Mouse (Mus musculus): ENCODE measurements at regions not wholly inside any gene's neighbourhood (a gene's known extent, or its start where the extent isn't known, plus 50 kb on each side); places are given as distances from the start of the nearest gene placed in this dataset.

- no peak overlapping the region for H3K4me2 ChIP-seq
- H3K36me3 ChIP-seq = no peaks in the 10 kb centered on the region
- H3K4me1 ChIP-seq (replicated peaks) = peaks cover 7% of the 10 kb centered on the region; the same call in 1 of the 2 replicates
- no peak overlapping the region for H3K4me3 ChIP-seq
- no peak for ATAC-seq (ENCODE audit: insufficient number of reproducible peaks, low FRiP score)
- H3K27ac ChIP-seq (ENCODE audit: poor library complexity, severe bottlenecking) = no peak overlapping the region
- H3K27me3 ChIP-seq (replicated peaks) = no peaks in the 10 kb centered on the region
- WGBS = 86% methylated on average over 9 of the region's 9 CpGs
- no peaks in the 10 kb centered on the region for H3K9me3 ChIP-seq (replicated peaks)
- no peak overlapping the region for H3K9ac ChIP-seq
Measured at GRCm38 (mm10) chr11:110814732-110815131, 153.1 kb upstream of the Kcnj16 start.

- WGBS = 62% methylated on average over 7 of the region's 7 CpGs
- Histone ChIP-seq H3K4me3 (no peak overlapping the region), H3K4me1 (replicated peaks) (peaks cover 7% of the 10 kb centered on the region; the same call in 1 of the 2 replicates), H3K27ac (ENCODE audit: poor library complexity, severe bottlenecking) (no peak overlapping the region), H3K4me2 (no peak overlapping the region), H3K27me3 (replicated peaks) (no peaks in the 10 kb centered on the region), H3K9ac (no peak overlapping the region), H3K9me3 (replicated peaks) (no peaks in the 10 kb centered on the region), H3K36me3 (no peaks in the 10 kb centered on the region)
- no peak for ATAC-seq (ENCODE audit: insufficient number of reproducible peaks, low FRiP score)
Measured at GRCm38 (mm10) chr11:110815206-110815605, 152.6 kb upstream of the Kcnj16 start.

GRCm38 (mm10) chr11:110828584-110828983, 139.2 kb upstream of the Kcnj16 start:
- no peak overlapping the region for H3K9ac ChIP-seq
- no peak for ATAC-seq (ENCODE audit: insufficient number of reproducible peaks, low FRiP score)
- H3K4me1 ChIP-seq (replicated peaks) = no peaks in the 10 kb centered on the region
- H3K36me3 ChIP-seq = no peaks in the 10 kb centered on the region
- H3K4me2 ChIP-seq = no peak overlapping the region
- no peaks in the 10 kb centered on the region for H3K27me3 ChIP-seq (replicated peaks)
- H3K27ac ChIP-seq (ENCODE audit: poor library complexity, severe bottlenecking) = no peak overlapping the region
- H3K4me3 ChIP-seq = no peak overlapping the region
- 65% methylated on average over 5 of the region's 5 CpGs for WGBS
- no peaks in the 10 kb centered on the region for H3K9me3 ChIP-seq (replicated peaks)

GRCm38 (mm10) chr11:110836688-110837087, 131.1 kb upstream of the Kcnj16 start:
- H3K9ac ChIP-seq = no peak overlapping the region
- no peaks in the 10 kb centered on the region for H3K4me1 ChIP-seq (replicated peaks)
- WGBS = 50% methylated on average over 4 of the region's 4 CpGs
- H3K27me3 ChIP-seq (replicated peaks) = no peaks in the 10 kb centered on the region
- H3K4me2 ChIP-seq = no peak overlapping the region
- H3K9me3 ChIP-seq (replicated peaks) = no peaks in the 10 kb centered on the region
- no peak for ATAC-seq (ENCODE audit: insufficient number of reproducible peaks, low FRiP score)
- H3K27ac ChIP-seq (ENCODE audit: poor library complexity, severe bottlenecking) = no peak overlapping the region
- no peak overlapping the region for H3K4me3 ChIP-seq
- H3K36me3 ChIP-seq = no peaks in the 10 kb centered on the region

- WGBS = 88% methylated on average over 7 of the region's 7 CpGs
- Histone ChIP-seq H3K36me3 (no peaks in the 10 kb centered on the region), H3K27ac (ENCODE audit: poor library complexity, severe bottlenecking) (no peak overlapping the region), H3K4me1 (replicated peaks) (no peaks in the 10 kb centered on the region), H3K4me3 (no peak overlapping the region), H3K9me3 (replicated peaks) (no peaks in the 10 kb centered on the region), H3K4me2 (no peak overlapping the region), H3K27me3 (replicated peaks) (no peaks in the 10 kb centered on the region), H3K9ac (no peak overlapping the region)
- ATAC-seq (ENCODE audit: insufficient number of reproducible peaks, low FRiP score) = no peak
Measured at GRCm38 (mm10) chr11:110839316-110839715, 128.5 kb upstream of the Kcnj16 start.

GRCm38 (mm10) chr11:110868319-110868718, 99.5 kb upstream of the Kcnj16 start:
- no peak for ATAC-seq (ENCODE audit: insufficient number of reproducible peaks, low FRiP score)
- Histone ChIP-seq H3K4me1 (replicated peaks) (no peaks in the 10 kb centered on the region), H3K27me3 (replicated peaks) (no peaks in the 10 kb centered on the region), H3K9me3 (replicated peaks) (no peaks in the 10 kb centered on the region), H3K4me2 (no peak overlapping the region), H3K36me3 (no peaks in the 10 kb centered on the region), H3K27ac (ENCODE audit: poor library complexity, severe bottlenecking) (no peak overlapping the region), H3K9ac (no peak overlapping the region), H3K4me3 (no peak overlapping the region)
- 73% methylated on average over 3 of the region's 3 CpGs for WGBS

- Histone ChIP-seq H3K27ac (ENCODE audit: poor library complexity, severe bottlenecking) (no peak overlapping the region), H3K9ac (no peak overlapping the region), H3K4me1 (replicated peaks) (no peaks in the 10 kb centered on the region), H3K4me3 (no peak overlapping the region), H3K4me2 (no peak overlapping the region), H3K9me3 (replicated peaks) (no peaks in the 10 kb centered on the region), H3K27me3 (replicated peaks) (no peaks in the 10 kb centered on the region), H3K36me3 (no peaks in the 10 kb centered on the region)
- no peak for ATAC-seq (ENCODE audit: insufficient number of reproducible peaks, low FRiP score)
- WGBS = 78% methylated on average over 2 of the region's 2 CpGs
Measured at GRCm38 (mm10) chr11:110870133-110870532, 97.7 kb upstream of the Kcnj16 start.

GRCm38 (mm10) chr11:110874626-110875025, 93.2 kb upstream of the Kcnj16 start:
- H3K36me3 ChIP-seq = no peaks in the 10 kb centered on the region
- no peaks in the 10 kb centered on the region for H3K4me1 ChIP-seq (replicated peaks)
- 0 out of 2 replicates have a peak, but pooled peaks have one; percentile 45 for ATAC-seq (ENCODE audit: insufficient number of reproducible peaks, low FRiP score)
- H3K4me2 ChIP-seq = no peak overlapping the region
- H3K27ac ChIP-seq (ENCODE audit: poor library complexity, severe bottlenecking) = no peak overlapping the region
- no peaks in the 10 kb centered on the region for H3K27me3 ChIP-seq (replicated peaks)
- no peaks in the 10 kb centered on the region for H3K9me3 ChIP-seq (replicated peaks)
- WGBS = 49% methylated on average over 7 of the region's 7 CpGs
- H3K9ac ChIP-seq = no peak overlapping the region
- no peak overlapping the region for H3K4me3 ChIP-seq

GRCm38 (mm10) chr11:110880971-110881370, 86.9 kb upstream of the Kcnj16 start:
- Histone ChIP-seq H3K27me3 (replicated peaks) (no peaks in the 10 kb centered on the region), H3K4me1 (replicated peaks) (no peaks in the 10 kb centered on the region), H3K9me3 (replicated peaks) (no peaks in the 10 kb centered on the region), H3K36me3 (no peaks in the 10 kb centered on the region), H3K4me2 (no peak overlapping the region), H3K9ac (no peak overlapping the region), H3K4me3 (no peak overlapping the region), H3K27ac (ENCODE audit: poor library complexity, severe bottlenecking) (no peak overlapping the region)
- 77% methylated on average over 9 of the region's 9 CpGs for WGBS
- ATAC-seq (ENCODE audit: insufficient number of reproducible peaks, low FRiP score) = no peak

GRCm38 (mm10) chr11:110889354-110890151, 78.3 kb upstream of the Kcnj16 start:
- 81% methylated on average over 3 of the region's 3 CpGs for WGBS
- no peaks in the 10 kb centered on the region for H3K36me3 ChIP-seq
- H3K4me1 ChIP-seq (replicated peaks) = no peaks in the 10 kb centered on the region
- ATAC-seq (ENCODE audit: insufficient number of reproducible peaks, low FRiP score) = no peak
- no peak overlapping the region for H3K27ac ChIP-seq (ENCODE audit: poor library complexity, severe bottlenecking)
- no peaks in the 10 kb centered on the region for H3K9me3 ChIP-seq (replicated peaks)
- no peak overlapping the region for H3K9ac ChIP-seq
- H3K4me2 ChIP-seq = no peak overlapping the region
- no peaks in the 10 kb centered on the region for H3K27me3 ChIP-seq (replicated peaks)
- H3K4me3 ChIP-seq = no peak overlapping the region

- H3K9ac ChIP-seq = no peak overlapping the region
- no peak overlapping the region for H3K4me3 ChIP-seq
- no peaks in the 10 kb centered on the region for H3K36me3 ChIP-seq
- H3K4me2 ChIP-seq = no peak overlapping the region
- H3K4me1 ChIP-seq (replicated peaks) = no peaks in the 10 kb centered on the region
- 66% methylated on average over 3 of the region's 3 CpGs for WGBS
- ATAC-seq (ENCODE audit: insufficient number of reproducible peaks, low FRiP score) = no peak
- H3K27ac ChIP-seq (ENCODE audit: poor library complexity, severe bottlenecking) = no peak overlapping the region
- no peaks in the 10 kb centered on the region for H3K27me3 ChIP-seq (replicated peaks)
- H3K9me3 ChIP-seq (replicated peaks) = no peaks in the 10 kb centered on the region
Measured at GRCm38 (mm10) chr11:110890411-110890810, 77.4 kb upstream of the Kcnj16 start.

- Histone ChIP-seq H3K27me3 (replicated peaks) (no peaks in the 10 kb centered on the region), H3K27ac (ENCODE audit: poor library complexity, severe bottlenecking) (no peak overlapping the region), H3K4me1 (replicated peaks) (no peaks in the 10 kb centered on the region), H3K4me2 (no peak overlapping the region), H3K9ac (no peak overlapping the region), H3K36me3 (no peaks in the 10 kb centered on the region), H3K4me3 (no peak overlapping the region), H3K9me3 (replicated peaks) (no peaks in the 10 kb centered on the region)
- no peak for ATAC-seq (ENCODE audit: insufficient number of reproducible peaks, low FRiP score)
- 79% methylated on average over 6 of the region's 6 CpGs for WGBS
Measured at GRCm38 (mm10) chr11:110902918-110903317, 64.9 kb upstream of the Kcnj16 start.
